ENCODE assay signal across 8 mouse cellular contexts in the genomic region with DNA sequence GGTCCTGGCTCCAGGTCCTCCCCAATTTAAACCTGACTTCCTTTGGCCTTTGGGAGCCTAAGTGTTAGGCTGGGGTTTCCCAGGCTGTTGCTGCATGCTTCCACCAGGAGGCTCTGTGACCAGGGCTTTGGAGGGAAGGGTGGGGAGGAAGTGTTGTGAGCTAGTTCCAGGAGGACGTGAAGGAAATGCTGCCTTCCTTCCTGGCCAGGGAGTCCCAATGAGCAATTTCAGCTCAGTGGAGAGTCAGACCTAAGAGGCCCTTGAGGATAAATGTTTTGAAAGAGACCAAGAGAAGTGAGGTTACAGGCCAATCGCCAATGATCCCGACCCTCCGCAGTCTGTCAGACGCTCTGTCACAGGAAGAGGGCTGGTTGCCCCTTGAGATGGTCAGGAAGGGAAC. TPM values are rescaled to one million over a fixed set of nuclear protein-coding genes. Genes with fewer than 3 reads are reported as not detected.
DNase-seq lines count a peak whose midpoint lies in the region; ATAC-seq and TF ChIP-seq lines count a peak whose summit lies in the region.

No protein-coding gene starts in this region.

- peak; percentile 70 for DNase-seq in thymus, adult 2 months
- DNase-seq in thymus, postnatal 0 days (ENCODE audit: low spot score) = no peak
- DNase-seq in embryo, embryonic 10 days (ENCODE audit: low spot score) = peak; percentile 73
- DNase-seq in gastrocnemius, postnatal 25 days = peak; percentile 74
- DNase-seq in intestine, embryonic 14.5 days (ENCODE audit: low spot score) = peak; percentile 63
- DNase-seq in limb, embryonic 10.5 days (ENCODE audit: low spot score) = peak; percentile 56

- no peak overlapping the region for H3K27ac ChIP-seq in thymus, adult 2 months (ENCODE audit: control insufficient read depth, insufficient read depth, low read length)
- peak overlapping the region; percentile 18; the same call in 1 of the 2 replicates for H3K27ac ChIP-seq in intestine, embryonic 14.5 days (ENCODE audit: low read depth)
- H3K27ac ChIP-seq in limb, embryonic 10.5 days = no peak overlapping the region
- H3K27ac ChIP-seq in midbrain, embryonic 12.5 days (replicated peaks) = 0 out of 2 replicates have a peak overlapping the region, but pooled peaks have one; percentile 15
- H3K27ac ChIP-seq in stomach, embryonic 16.5 days (ENCODE audit: low read length) = peak overlapping the region; percentile 12; the same call in 1 of the 2 replicates

- WGBS in thymus, adult 2 months = 7% methylated on average over 5 of the region's 5 CpGs
- WGBS in intestine, embryonic 14.5 days = 33% methylated on average over 5 of the region's 5 CpGs
- WGBS in limb, embryonic 10.5 days = 28% methylated on average over 5 of the region's 5 CpGs
- 22% methylated on average over 5 of the region's 5 CpGs for WGBS in midbrain, embryonic 12.5 days
- 19% methylated on average over 5 of the region's 5 CpGs for WGBS in stomach, embryonic 16.5 days

- peaks cover 20% of the 10 kb centered on the region for H3K4me1 ChIP-seq in thymus, adult 2 months (replicated peaks; ENCODE audit: control insufficient read depth, insufficient read depth, low read length)
- peaks cover 13% of the 10 kb centered on the region for H3K4me1 ChIP-seq in intestine, embryonic 14.5 days (replicated peaks; ENCODE audit: control insufficient read depth, insufficient read depth, low read length)
- peaks cover 20% of the 10 kb centered on the region for H3K4me1 ChIP-seq in limb, embryonic 10.5 days
- H3K4me1 ChIP-seq in midbrain, embryonic 12.5 days = peaks cover 8% of the 10 kb centered on the region
- 0 out of 2 replicates have a peak, but pooled peaks cover 8% of the 10 kb centered on the region for H3K4me1 ChIP-seq in stomach, embryonic 16.5 days (ENCODE audit: control insufficient read depth, insufficient read depth, low read length)

- no peak overlapping the region for H3K4me3 ChIP-seq in thymus, adult 2 months (ENCODE audit: control insufficient read depth, insufficient read depth, low read length)
- no peak overlapping the region for H3K4me3 ChIP-seq in intestine, embryonic 14.5 days (ENCODE audit: low read depth, low read length)
- 0 out of 2 replicates have a peak overlapping the region, but pooled peaks have one; percentile 18 for H3K4me3 ChIP-seq in limb, embryonic 10.5 days
- H3K4me3 ChIP-seq in midbrain, embryonic 12.5 days = no peak overlapping the region
- no peak overlapping the region; the same call in 1 of the 2 replicates for H3K4me3 ChIP-seq in stomach, embryonic 16.5 days (replicated peaks; ENCODE audit: low read length)

- no peaks in the 10 kb centered on the region for H3K27me3 ChIP-seq in thymus, adult 2 months (ENCODE audit: control insufficient read depth, insufficient read depth, low read length)
- no peaks in the 10 kb centered on the region for H3K27me3 ChIP-seq in intestine, embryonic 14.5 days (replicated peaks; ENCODE audit: control insufficient read depth, insufficient read depth, low read length)
- H3K27me3 ChIP-seq in limb, embryonic 10.5 days (ENCODE audit: low read depth, poor library complexity, severe bottlenecking) = peaks cover 24% of the 10 kb centered on the region
- H3K27me3 ChIP-seq in midbrain, embryonic 12.5 days = peaks cover 27% of the 10 kb centered on the region
- no peaks in the 10 kb centered on the region for H3K27me3 ChIP-seq in stomach, embryonic 16.5 days (ENCODE audit: control insufficient read depth, insufficient read depth, low read length)

- H3K9me3 ChIP-seq in intestine, embryonic 14.5 days (ENCODE audit: control insufficient read depth, low read length) = no peaks in the 10 kb centered on the region
- no peaks in the 10 kb centered on the region for H3K9me3 ChIP-seq in limb, embryonic 10.5 days (replicated peaks)
- no peaks in the 10 kb centered on the region for H3K9me3 ChIP-seq in midbrain, embryonic 12.5 days
- no peaks in the 10 kb centered on the region for H3K9me3 ChIP-seq in stomach, embryonic 16.5 days (replicated peaks; ENCODE audit: control insufficient read depth, low read length)

- peak; percentile 50; the same call in 1 of the 2 replicates for ATAC-seq in intestine, embryonic 14.5 days (replicated peaks; ENCODE audit: low FRiP score, low TSS enrichment, low read depth)
- 0 out of 2 replicates have a peak, but pooled peaks have one; percentile 28 for ATAC-seq in midbrain, embryonic 12.5 days (ENCODE audit: low FRiP score, low read depth)
- peak; percentile 53 for ATAC-seq in stomach, embryonic 16.5 days (ENCODE audit: insufficient read depth, low FRiP score)

- no peaks in the 10 kb centered on the region for H3K36me3 ChIP-seq in thymus, adult 2 months (ENCODE audit: control insufficient read depth, insufficient read depth, low read length)
- no peaks in the 10 kb centered on the region for H3K36me3 ChIP-seq in intestine, embryonic 14.5 days (ENCODE audit: control insufficient read depth, insufficient read depth, low read length)
- no peaks in the 10 kb centered on the region for H3K36me3 ChIP-seq in limb, embryonic 10.5 days
- no peaks in the 10 kb centered on the region for H3K36me3 ChIP-seq in midbrain, embryonic 12.5 days
- no peaks in the 10 kb centered on the region for H3K36me3 ChIP-seq in stomach, embryonic 16.5 days (ENCODE audit: control insufficient read depth, insufficient read depth, low read length)

- TF ChIP-seq POLR2A in thymus, adult 2 months (IDR thresholded peaks at IDR 0.05; ENCODE audit: control insufficient read depth, extremely low read depth, insufficient read depth, low read length, poor library complexity) = no peak

- H3K9ac ChIP-seq in intestine, embryonic 14.5 days (ENCODE audit: low read length) = no peak overlapping the region
- 0 out of 2 replicates have a peak overlapping the region, but pooled peaks have one; percentile 24 for H3K9ac ChIP-seq in midbrain, embryonic 12.5 days (replicated peaks)
- peak overlapping the region; percentile 5; the same call in 1 of the 2 replicates for H3K9ac ChIP-seq in stomach, embryonic 16.5 days (ENCODE audit: low read length)

- H3K4me2 ChIP-seq in intestine, embryonic 14.5 days (ENCODE audit: low read length) = peak overlapping the region; percentile 30; the same call in 1 of the 2 replicates
- peak overlapping the region; percentile 39 for H3K4me2 ChIP-seq in midbrain, embryonic 12.5 days (replicated peaks)
- H3K4me2 ChIP-seq in stomach, embryonic 16.5 days (ENCODE audit: low read depth, low read length) = peak overlapping the region; percentile 40; the same call in 1 of the 2 replicates

- peak; percentile 55; the same call in 1 of the 2 replicates for TF ChIP-seq CTCF in thymus, adult 2 months (IDR thresholded peaks at IDR 0.05; ENCODE audit: borderline replicate concordance, control insufficient read depth, extremely low read depth, insufficient read depth, low read length, poor library complexity)

RNA-seq across cellular contexts. Expression of a gene that starts 7.1 kb away (rescaled TPM):
- 76.3 and 87.6 TPM in 2 replicates for polyA plus RNA-seq in thymus, adult 2 months (2012; rRNA removed)
- 237 and 272 TPM in 2 replicates for polyA plus RNA-seq in thymus, postnatal 0 days (2015; fragmentation: Nextera tagmentation; extraction: Ambion mirVana)
- total RNA-seq in gastrocnemius, postnatal 25 days (2021) = 100 to 1,000 TPM; 122 to 125 TPM
- 262 and 279 TPM in 2 replicates for polyA plus RNA-seq in intestine, embryonic 14.5 days (2014; fragmentation: Nextera tagmentation; extraction: Ambion mirVana)
- polyA plus RNA-seq in limb, embryonic 10.5 days (2016; fragmentation: Nextera tagmentation; extraction: Ambion mirVana) = 68.9 and 84.4 TPM in 2 replicates
- 88.4 and 97.3 TPM in 2 replicates for polyA plus RNA-seq in midbrain, embryonic 12.5 days (2016; fragmentation: Nextera tagmentation; extraction: Ambion mirVana)
- 218 and 228 TPM in 2 replicates for polyA plus RNA-seq in stomach, embryonic 16.5 days (2015; fragmentation: Nextera tagmentation; extraction: Ambion mirVana)

RNA-seq across cellular contexts. Expression of a gene that starts 29.7 kb away (rescaled TPM):
- polyA plus RNA-seq in thymus, adult 2 months (2012; rRNA removed) = 3.2 and 3.7 TPM in 2 replicates
- polyA plus RNA-seq in thymus, postnatal 0 days (2015; fragmentation: Nextera tagmentation; extraction: Ambion mirVana) = 0.86 and 1.1 TPM in 2 replicates
- 10 to 100 TPM; 10.9 to 18.7 TPM for total RNA-seq in gastrocnemius, postnatal 25 days (2021)
- 2.1 and 2.4 TPM in 2 replicates for polyA plus RNA-seq in intestine, embryonic 14.5 days (2014; fragmentation: Nextera tagmentation; extraction: Ambion mirVana)
- 0.48 and 0.64 TPM in 2 replicates for polyA plus RNA-seq in limb, embryonic 10.5 days (2016; fragmentation: Nextera tagmentation; extraction: Ambion mirVana)
- 0.59 and 1.1 TPM in 2 replicates for polyA plus RNA-seq in midbrain, embryonic 12.5 days (2016; fragmentation: Nextera tagmentation; extraction: Ambion mirVana)
- polyA plus RNA-seq in stomach, embryonic 16.5 days (2015; fragmentation: Nextera tagmentation; extraction: Ambion mirVana) = 1.5 and 2.2 TPM in 2 replicates

RNA-seq across cellular contexts. Expression of a gene that starts 42.2 kb away (rescaled TPM):
- polyA plus RNA-seq in thymus, adult 2 months (2012; rRNA removed) = 5.2 and 6.2 TPM in 2 replicates
- 1.7 and 2.0 TPM in 2 replicates for polyA plus RNA-seq in thymus, postnatal 0 days (2015; fragmentation: Nextera tagmentation; extraction: Ambion mirVana)
- under 1 TPM in 1 of 2 experiments, not detected in 1; 0.38 TPM for total RNA-seq in gastrocnemius, postnatal 25 days (2021)
- 0.19 and 0.22 TPM in 2 replicates for polyA plus RNA-seq in intestine, embryonic 14.5 days (2014; fragmentation: Nextera tagmentation; extraction: Ambion mirVana)
- polyA plus RNA-seq in limb, embryonic 10.5 days (2016; fragmentation: Nextera tagmentation; extraction: Ambion mirVana) = 0.15 and 0.24 TPM in 2 replicates
- 0.14 and 0.18 TPM in 2 replicates for polyA plus RNA-seq in midbrain, embryonic 12.5 days (2016; fragmentation: Nextera tagmentation; extraction: Ambion mirVana)
- polyA plus RNA-seq in stomach, embryonic 16.5 days (2015; fragmentation: Nextera tagmentation; extraction: Ambion mirVana) = 2.1 and 2.7 TPM in 2 replicates

Comparison
In these comparisons a context has a peak if more than half of its experiments do, and no peak if none do; other contexts are left out.
1. H3K27ac ChIP-seq: peak in intestine, embryonic 14.5 days (single experiment), midbrain, embryonic 12.5 days (single experiment) and stomach, embryonic 16.5 days (single experiment); none in thymus, adult 2 months (single experiment) and limb, embryonic 10.5 days (single experiment).
2. Peak in every context shown above with its lines, with median percentiles within 50 percentile points of each other: ATAC-seq and H3K4me2 ChIP-seq.